In the genomic region with DNA sequence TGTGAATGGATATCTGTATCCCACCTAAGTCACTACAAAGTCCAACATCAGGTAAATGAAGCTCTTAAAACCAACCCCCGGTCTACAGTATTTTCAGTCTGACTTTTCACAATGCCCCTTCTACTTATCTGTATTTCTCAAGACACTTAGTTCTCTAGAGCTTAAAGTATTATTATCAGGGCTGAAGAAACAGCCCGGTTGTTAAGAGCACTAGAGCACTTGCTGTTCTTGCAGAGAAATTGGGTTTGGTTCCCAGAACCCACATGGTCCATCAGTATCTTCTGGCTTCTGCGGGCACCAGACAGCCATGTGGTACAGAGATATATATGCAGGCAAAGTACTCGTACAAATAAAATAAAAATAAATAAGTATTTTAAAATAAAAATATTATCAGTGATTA, we compare ENCODE assay signal across 26 mouse cellular contexts. TPM values are rescaled to one million over a fixed set of nuclear protein-coding genes. Genes with fewer than 3 reads are reported as not detected.
DNase-seq lines count a peak whose midpoint lies in the region; ATAC-seq and TF ChIP-seq lines count a peak whose summit lies in the region.
"Had no signal": no experiment of that assay in that cellular context is flagged by ENCODE, and none has a peak within 500 bp of the region (broad histone marks: within the 10 kb centered on the region; RNA-seq: fewer than 3 reads in every experiment).

No protein-coding gene starts in this region.

- H3K9ac ChIP-seq in hindbrain, embryonic 12.5 days, result no peak overlapping the region
- H3K9ac ChIP-seq in hindbrain, embryonic 11.5 days (ENCODE audit: low read depth, low read length), result no peak overlapping the region
- no peak overlapping the region for H3K9ac ChIP-seq in midbrain, embryonic 11.5 days (ENCODE audit: low read length)
- H3K9ac ChIP-seq in midbrain, embryonic 14.5 days (replicated peaks; ENCODE audit: low read length), result no peak overlapping the region
- peak overlapping the region; percentile 13; the same call in 1 of the 2 replicates for H3K9ac ChIP-seq in liver, embryonic 14.5 days (replicated peaks)
- H3K9ac ChIP-seq: forebrain, postnatal 0 days; hindbrain, embryonic 13.5 days; intestine, embryonic 15.5 days had no signal

- H3K9me3 ChIP-seq in hindbrain, embryonic 12.5 days (replicated peaks), result no peaks in the 10 kb centered on the region
- no peaks in the 10 kb centered on the region for H3K9me3 ChIP-seq in hindbrain, embryonic 11.5 days (ENCODE audit: control insufficient read depth, low read length)
- no peaks in the 10 kb centered on the region for H3K9me3 ChIP-seq in midbrain, embryonic 11.5 days (ENCODE audit: control insufficient read depth, low read length)
- H3K9me3 ChIP-seq in midbrain, embryonic 14.5 days (ENCODE audit: control insufficient read depth, low read length), result no peaks in the 10 kb centered on the region
- H3K9me3 ChIP-seq in liver, embryonic 14.5 days (ENCODE audit: control insufficient read depth, low read length), result no peaks in the 10 kb centered on the region
- H3K9me3 ChIP-seq: G1E; heart, embryonic 10.5 days; heart, embryonic 13.5 days; hindbrain, embryonic 13.5 days; intestine, embryonic 15.5 days had no signal

- peaks cover 18% of the 10 kb centered on the region for H3K4me1 ChIP-seq in hindbrain, embryonic 12.5 days
- no peaks in the 10 kb centered on the region for H3K4me1 ChIP-seq in hindbrain, embryonic 11.5 days (replicated peaks; ENCODE audit: control insufficient read depth, insufficient read depth, low read length)
- H3K4me1 ChIP-seq in midbrain, embryonic 11.5 days (ENCODE audit: control insufficient read depth, insufficient read depth, low read length), result peaks cover 4% of the 10 kb centered on the region; the same call in 1 of the 2 replicates
- H3K4me1 ChIP-seq in midbrain, embryonic 14.5 days (ENCODE audit: control insufficient read depth, insufficient read depth, low read length), result peaks cover 12% of the 10 kb centered on the region
- H3K4me1 ChIP-seq in liver, embryonic 14.5 days (replicated peaks; ENCODE audit: control insufficient read depth in 2 of 2, insufficient read depth in 2 of 2, low read length in 1 of 2), result peaks cover 18 to 20% of the 10 kb centered on the region in 2 experiments

- no peak overlapping the region for H3K4me3 ChIP-seq in hindbrain, embryonic 12.5 days
- no peak overlapping the region for H3K4me3 ChIP-seq in hindbrain, embryonic 11.5 days (ENCODE audit: low read depth, low read length)
- no peak overlapping the region for H3K4me3 ChIP-seq in midbrain, embryonic 11.5 days (ENCODE audit: low read depth, low read length)
- H3K4me3 ChIP-seq in midbrain, embryonic 14.5 days (replicated peaks; ENCODE audit: low read depth, low read length), result no peak overlapping the region
- no peak overlapping the region for H3K4me3 ChIP-seq in liver, embryonic 14.5 days (ENCODE audit: insufficient read depth in 1 of 2, low read depth in 2 of 2, low read length in 2 of 2)

- 96% methylated on average over 4 of the region's 4 CpGs for WGBS in hindbrain, embryonic 12.5 days
- 91% methylated on average over 4 of the region's 4 CpGs for WGBS in hindbrain, embryonic 11.5 days
- WGBS in midbrain, embryonic 11.5 days, result 94% methylated on average over 4 of the region's 4 CpGs
- 92% methylated on average over 4 of the region's 4 CpGs for WGBS in midbrain, embryonic 14.5 days
- WGBS in liver, embryonic 14.5 days (ENCODE audit: insufficient replicate concordance), result 53% methylated on average over 4 of the region's 4 CpGs

- ATAC-seq in hindbrain, embryonic 12.5 days (ENCODE audit: low FRiP score), result no peak
- ATAC-seq in hindbrain, embryonic 11.5 days (ENCODE audit: low FRiP score), result no peak
- no peak for ATAC-seq in midbrain, embryonic 11.5 days (ENCODE audit: low FRiP score)
- ATAC-seq in midbrain, embryonic 14.5 days (ENCODE audit: low FRiP score, low TSS enrichment), result no peak
- no peak for ATAC-seq in liver, embryonic 14.5 days (ENCODE audit: insufficient read depth)
- no peak for ATAC-seq in erythroblast, adult 5-6 weeks (replicated peaks; ENCODE audit: low FRiP score, poor library complexity, severe bottlenecking)
- ATAC-seq: forebrain, embryonic 14.5 days; forebrain, postnatal 0 days; hindbrain, embryonic 16.5 days; intestine, embryonic 15.5 days; Patski had no signal

- H3K27ac ChIP-seq in hindbrain, embryonic 12.5 days, result 0 out of 2 replicates have a peak overlapping the region, but pooled peaks have one; percentile 96
- H3K27ac ChIP-seq in hindbrain, embryonic 11.5 days (ENCODE audit: low read depth, low read length), result no peak overlapping the region
- H3K27ac ChIP-seq in midbrain, embryonic 11.5 days (ENCODE audit: low read depth, low read length), result no peak overlapping the region
- H3K27ac ChIP-seq in midbrain, embryonic 14.5 days (replicated peaks; ENCODE audit: low read depth, low read length), result no peak overlapping the region
- peak overlapping the region; percentile 27 for H3K27ac ChIP-seq in liver, embryonic 14.5 days

- H3K27me3 ChIP-seq in hindbrain, embryonic 12.5 days, result no peaks in the 10 kb centered on the region
- no peaks in the 10 kb centered on the region for H3K27me3 ChIP-seq in hindbrain, embryonic 11.5 days (ENCODE audit: control insufficient read depth, insufficient read depth, low read length)
- H3K27me3 ChIP-seq in midbrain, embryonic 11.5 days (ENCODE audit: control insufficient read depth, insufficient read depth, low read length), result no peaks in the 10 kb centered on the region
- no peaks in the 10 kb centered on the region for H3K27me3 ChIP-seq in midbrain, embryonic 14.5 days (ENCODE audit: control insufficient read depth, insufficient read depth, low read length)
- H3K27me3 ChIP-seq in liver, embryonic 14.5 days (ENCODE audit: control insufficient read depth, insufficient read depth, low read length), result no peaks in the 10 kb centered on the region
- H3K27me3 ChIP-seq: CH12.LX; heart, embryonic 13.5 days; hindbrain, embryonic 13.5 days; intestine, embryonic 15.5 days; Patski had no signal

- no peak for TF ChIP-seq EP300 in liver, embryonic 14.5 days (IDR thresholded peaks at IDR 0.05; ENCODE audit: low read depth)

- no peak for DNase-seq in hindbrain, embryonic 11.5 days (ENCODE audit: low spot score)
- DNase-seq in midbrain, embryonic 11.5 days (ENCODE audit: low spot score, missing footprints), result peak; percentile 81
- no peak for DNase-seq in midbrain, embryonic 14.5 days
- no peak for DNase-seq in liver, embryonic 14.5 days (ENCODE audit: low read depth in 3 of 3, low spot score in 3 of 3)
- DNase-seq: adrenal gland, postnatal 10 days; B cell, adult 2 months; cerebellum, adult 18-20 months; cerebellum, adult 9-10 months; cerebellum, postnatal 14 days; forebrain, postnatal 0 days; gastrocnemius, adult 2 months; gastrocnemius, postnatal 14 days; heart, adult 18-20 months; heart, postnatal 14 days; heart, postnatal 4 days had no signal

- TF ChIP-seq CTCF in liver, embryonic 14.5 days (IDR thresholded peaks at IDR 0.05; ENCODE audit: low read depth), result no peak

- H3K4me2 ChIP-seq in hindbrain, embryonic 12.5 days (replicated peaks), result no peak overlapping the region
- H3K4me2 ChIP-seq in hindbrain, embryonic 11.5 days (replicated peaks; ENCODE audit: low read depth, low read length), result no peak overlapping the region
- no peak overlapping the region for H3K4me2 ChIP-seq in midbrain, embryonic 11.5 days
- no peak overlapping the region for H3K4me2 ChIP-seq in midbrain, embryonic 14.5 days (ENCODE audit: low read length)
- H3K4me2 ChIP-seq in liver, embryonic 14.5 days (ENCODE audit: low read depth), result no peak overlapping the region; the same call in 1 of the 2 replicates
- H3K4me2 ChIP-seq: hindbrain, embryonic 13.5 days had no signal

- H3K36me3 ChIP-seq in hindbrain, embryonic 12.5 days, result peaks cover 19% of the 10 kb centered on the region
- H3K36me3 ChIP-seq in hindbrain, embryonic 11.5 days (ENCODE audit: control insufficient read depth, insufficient read depth, low read length), result no peaks in the 10 kb centered on the region; the same call in 1 of the 2 replicates
- H3K36me3 ChIP-seq in midbrain, embryonic 11.5 days (ENCODE audit: control insufficient read depth, insufficient read depth, low read length), result peaks cover 12% of the 10 kb centered on the region
- peaks cover 19% of the 10 kb centered on the region for H3K36me3 ChIP-seq in midbrain, embryonic 14.5 days (ENCODE audit: control insufficient read depth, insufficient read depth, low read length)
- peaks cover 20% of the 10 kb centered on the region for H3K36me3 ChIP-seq in liver, embryonic 14.5 days (replicated peaks; ENCODE audit: control insufficient read depth, insufficient read depth, low read depth)

RNA-seq across cellular contexts. Expression of gene Anapc5, which starts 1.3 kb away (rescaled TPM):
- polyA plus RNA-seq in hindbrain, embryonic 12.5 days (2016; fragmentation: Nextera tagmentation; extraction: Ambion mirVana), result 508 and 529 TPM in 2 replicates
- 522 and 525 TPM in 2 replicates for polyA plus RNA-seq in hindbrain, embryonic 11.5 days (2014; fragmentation: Nextera tagmentation; extraction: Ambion mirVana)
- 497 and 528 TPM in 2 replicates for polyA plus RNA-seq in midbrain, embryonic 11.5 days (2014; fragmentation: Nextera tagmentation; extraction: Ambion mirVana)
- polyA plus RNA-seq in midbrain, embryonic 14.5 days (2014; fragmentation: Nextera tagmentation; extraction: Ambion mirVana), result 445 and 535 TPM in 2 replicates
- 135 and 156 TPM in 2 replicates for polyA plus RNA-seq in liver, embryonic 14.5 days (2012; rRNA removed)
- 219 and 229 TPM in 2 replicates for polyA plus RNA-seq in liver, embryonic 14.5 days (2014; fragmentation: Nextera tagmentation; extraction: Ambion mirVana)
- total RNA-seq in erythroblast, adult 5-6 weeks (2015; ENCODE audit: low replicate concordance), result 76.7 and 89.7 TPM in 2 replicates
- 116 and 153 TPM in 2 replicates for total RNA-seq in erythroblast, adult 5-6 weeks (2017; ENCODE audit: low replicate concordance)

RNA-seq across cellular contexts. Expression of gene Rnf34, which starts 27.4 kb away (rescaled TPM):
- polyA plus RNA-seq in hindbrain, embryonic 12.5 days (2016; fragmentation: Nextera tagmentation; extraction: Ambion mirVana), result 49.9 and 50.7 TPM in 2 replicates
- 56.8 and 61.5 TPM in 2 replicates for polyA plus RNA-seq in hindbrain, embryonic 11.5 days (2014; fragmentation: Nextera tagmentation; extraction: Ambion mirVana)
- 54.9 and 65.9 TPM in 2 replicates for polyA plus RNA-seq in midbrain, embryonic 11.5 days (2014; fragmentation: Nextera tagmentation; extraction: Ambion mirVana)
- 41.2 and 62.7 TPM in 2 replicates for polyA plus RNA-seq in midbrain, embryonic 14.5 days (2014; fragmentation: Nextera tagmentation; extraction: Ambion mirVana)
- polyA plus RNA-seq in liver, embryonic 14.5 days (2012; rRNA removed), result 5.4 and 6.6 TPM in 2 replicates
- 12.2 and 13.2 TPM in 2 replicates for polyA plus RNA-seq in liver, embryonic 14.5 days (2014; fragmentation: Nextera tagmentation; extraction: Ambion mirVana)
- total RNA-seq in erythroblast, adult 5-6 weeks (2015; ENCODE audit: low replicate concordance), result 5.9 and 8.5 TPM in 2 replicates
- total RNA-seq in erythroblast, adult 5-6 weeks (2017; ENCODE audit: low replicate concordance), result 4.8 and 6.3 TPM in 2 replicates

RNA-seq across cellular contexts. Expression of gene Camkk2, which starts 43.2 kb away (rescaled TPM):
- 48.7 and 50.4 TPM in 2 replicates for polyA plus RNA-seq in hindbrain, embryonic 12.5 days (2016; fragmentation: Nextera tagmentation; extraction: Ambion mirVana)
- polyA plus RNA-seq in hindbrain, embryonic 11.5 days (2014; fragmentation: Nextera tagmentation; extraction: Ambion mirVana), result 22.2 and 28.8 TPM in 2 replicates
- polyA plus RNA-seq in midbrain, embryonic 11.5 days (2014; fragmentation: Nextera tagmentation; extraction: Ambion mirVana), result 18.5 and 18.6 TPM in 2 replicates
- polyA plus RNA-seq in midbrain, embryonic 14.5 days (2014; fragmentation: Nextera tagmentation; extraction: Ambion mirVana), result 46.0 and 51.7 TPM in 2 replicates
- 5.3 and 5.9 TPM in 2 replicates for polyA plus RNA-seq in liver, embryonic 14.5 days (2012; rRNA removed)
- 6.3 and 8.3 TPM in 2 replicates for polyA plus RNA-seq in liver, embryonic 14.5 days (2014; fragmentation: Nextera tagmentation; extraction: Ambion mirVana)
- 10.9 and 24.0 TPM in 2 replicates for total RNA-seq in erythroblast, adult 5-6 weeks (2015; ENCODE audit: low replicate concordance)
- total RNA-seq in erythroblast, adult 5-6 weeks (2017; ENCODE audit: low replicate concordance), result 12.8 and 21.6 TPM in 2 replicates

Comparison
In these comparisons a context has a peak if more than half of its experiments do, and no peak if none do; other contexts are left out.
1. H3K27ac ChIP-seq: peak in hindbrain, embryonic 12.5 days (single experiment) and liver, embryonic 14.5 days (single experiment); none in hindbrain, embryonic 11.5 days (single experiment), midbrain, embryonic 11.5 days (single experiment) and midbrain, embryonic 14.5 days (single experiment).